Mouse (Mus musculus): ENCODE measurements around the gene Dedd.
"Not testable (repeated sequence)": the region's sequence is repeated elsewhere in the genome, so short reads cannot be mapped to it uniquely, and the experiment has no call there.

The Dedd gene

DNA sequence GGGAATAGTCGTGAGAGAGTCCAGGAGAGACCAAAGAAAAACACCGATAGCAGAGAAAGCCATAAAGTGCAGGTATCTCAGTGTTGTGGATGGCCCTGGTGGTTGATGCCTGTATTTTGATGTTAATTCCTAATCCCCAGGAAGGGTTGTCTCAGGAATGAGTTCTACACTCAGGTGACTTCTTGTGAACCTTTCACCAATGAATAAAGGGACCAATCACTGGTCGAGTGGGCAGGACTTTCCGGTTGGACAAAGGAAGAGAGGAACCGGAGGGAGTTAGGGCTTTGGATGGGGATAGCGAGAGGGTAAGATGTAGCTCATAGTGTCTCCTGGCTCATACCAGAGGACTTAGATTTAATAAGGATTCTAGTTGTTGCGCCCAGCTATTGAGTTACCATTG is 9.2 kb upstream of the Dedd start:
- no peak for DNase-seq

DNA sequence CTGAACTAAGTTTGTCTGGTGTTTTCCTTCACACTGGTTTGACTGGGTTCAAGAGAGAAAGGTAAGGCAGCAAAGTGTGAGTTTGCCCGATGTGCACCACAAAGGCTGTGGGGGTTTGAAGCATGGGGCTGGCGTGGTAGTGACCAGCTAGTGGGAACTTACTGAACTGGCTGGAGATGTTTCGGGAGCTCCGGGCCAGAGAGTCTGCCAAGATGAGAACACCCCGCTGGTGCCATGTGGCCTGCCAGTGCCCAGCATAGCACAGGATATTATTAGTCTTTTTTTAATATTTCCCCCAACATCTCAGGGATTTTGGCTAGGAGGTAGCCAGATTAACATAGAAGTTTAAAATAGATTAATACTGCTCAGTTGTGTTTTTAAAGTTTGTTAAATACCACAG is 8.8 kb upstream of the Dedd start:
- no peak for DNase-seq

- peak; percentile 34 for DNase-seq
Observed at GRCm38 (mm10) chr1:171321415-171321814, 7.5 kb upstream of the Dedd start.

DNA sequence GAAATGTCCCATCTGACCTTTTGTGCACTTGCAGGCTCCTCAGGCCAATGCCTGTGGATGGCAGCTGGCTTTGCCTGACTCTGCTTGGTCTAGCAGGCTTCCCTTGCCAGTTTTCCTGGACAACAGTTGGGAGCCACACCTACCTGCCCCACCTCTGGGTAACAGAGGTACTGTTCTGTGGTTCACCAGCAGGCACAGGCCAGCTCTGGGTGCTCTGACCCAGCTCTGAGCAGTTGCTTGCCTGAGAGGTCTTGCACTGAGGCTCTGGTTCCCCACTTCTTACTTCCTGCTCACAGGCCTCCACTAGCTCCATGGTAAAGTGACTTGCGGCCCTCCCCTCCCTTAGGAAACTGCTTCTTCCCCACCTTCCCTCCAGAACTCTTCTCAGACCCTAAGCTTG is 6.9 kb upstream of the Dedd start:
- peak; percentile 22 for DNase-seq

DNA sequence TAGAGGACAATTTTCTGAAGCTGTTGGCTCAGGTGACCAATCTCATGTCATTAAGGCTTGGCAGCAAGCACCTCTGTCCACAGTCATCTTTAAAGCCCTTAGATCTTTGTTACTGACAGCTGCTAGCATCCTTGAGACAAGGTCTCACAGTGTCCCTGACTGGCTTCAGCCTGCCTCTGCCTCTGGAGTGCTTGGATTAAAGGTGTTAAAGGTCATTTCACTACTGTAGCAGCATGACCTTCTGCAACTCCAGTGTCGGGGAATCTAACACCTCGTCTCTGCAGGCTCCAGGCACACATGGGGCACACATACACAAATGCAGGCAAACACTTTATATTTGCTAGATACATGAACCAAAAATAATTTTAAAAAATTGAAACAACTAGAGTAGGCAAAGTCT is 3.4 kb upstream of the Dedd start:
- no peak for DNase-seq

DNA sequence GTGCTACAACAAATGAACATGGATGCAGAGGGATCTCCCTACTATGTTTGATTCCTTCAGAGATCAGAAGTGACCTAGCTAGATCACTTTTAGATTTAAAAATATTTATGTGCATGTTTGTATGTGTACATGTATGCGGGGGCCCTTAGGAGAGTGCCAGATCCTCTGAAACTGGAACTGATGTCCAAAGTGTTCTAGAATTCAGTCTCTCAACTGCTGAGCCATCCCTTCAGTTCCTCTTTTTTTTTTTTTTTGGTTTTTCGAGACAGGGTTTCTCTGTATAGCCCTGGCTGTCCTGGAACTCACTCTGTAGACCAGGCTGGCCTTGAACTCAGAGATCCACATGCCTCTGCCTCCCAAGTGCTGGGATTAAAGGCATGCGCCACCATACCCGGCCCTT is 2.4 kb upstream of the Dedd start:
- not testable (repeated sequence) for DNase-seq

- no peak for DNase-seq
Observed at GRCm38 (mm10) chr1:171328244-171328643, 701 bp upstream of the Dedd start.

DNA sequence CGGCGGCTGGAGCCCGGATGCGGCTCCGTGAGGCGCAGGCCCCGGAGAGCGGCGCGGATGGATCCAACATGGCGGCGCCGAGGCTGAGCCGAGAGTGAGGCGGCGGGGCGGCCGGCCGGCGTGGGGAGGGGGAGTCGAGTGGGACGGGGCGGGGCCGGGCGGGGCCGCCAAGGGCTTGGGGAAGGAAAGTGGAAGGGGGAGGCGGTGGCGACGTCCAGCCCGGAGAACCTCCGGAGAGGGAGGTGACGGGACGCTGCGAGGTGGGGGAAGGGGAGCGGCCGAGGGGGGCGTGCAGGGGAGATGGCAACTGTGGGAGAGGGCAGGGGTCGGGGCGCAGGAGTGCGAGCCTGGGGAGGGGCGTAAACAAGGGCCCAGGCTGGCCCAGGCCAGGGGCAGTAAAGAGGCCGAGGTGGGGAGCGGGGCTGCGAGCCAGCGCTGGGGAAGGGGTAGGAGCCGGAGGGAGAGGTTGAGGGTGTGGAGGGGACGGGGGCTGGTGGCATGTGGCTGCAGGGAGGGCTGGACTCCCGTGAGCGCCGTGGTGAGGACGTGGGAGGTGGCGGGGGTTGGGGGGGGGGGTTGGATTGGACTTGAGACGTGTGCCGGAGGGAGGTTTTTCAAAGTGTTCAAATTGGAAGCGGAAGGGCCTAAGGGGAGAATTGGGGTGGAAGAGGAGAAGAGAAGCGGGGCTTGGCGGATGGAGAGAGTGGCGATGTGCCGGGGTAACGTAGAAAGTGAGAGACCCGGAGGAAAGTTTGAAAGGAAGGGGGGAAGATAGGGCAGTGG is 679 bp downstream of the Dedd start:
- no peak for DNase-seq

DNA sequence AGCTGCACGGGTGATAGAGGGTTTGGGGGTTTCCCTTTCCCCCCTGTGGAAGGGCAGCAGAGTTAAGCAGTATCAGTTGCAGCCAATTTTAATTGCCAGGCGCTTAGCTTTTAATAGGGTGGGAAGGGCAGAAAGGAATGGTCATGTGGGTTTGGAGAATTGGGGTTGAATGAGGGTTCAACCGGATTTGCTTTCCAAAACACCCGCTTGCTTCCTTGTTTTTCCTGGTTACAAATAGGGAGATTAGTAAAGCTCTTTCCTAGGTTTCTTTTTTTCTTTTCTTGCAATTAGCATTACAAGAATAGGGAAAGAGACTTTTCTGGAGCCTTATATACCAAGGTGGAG is 1.2 kb downstream of the Dedd start:
- DNase-seq, result no peak

GRCm38 (mm10) chr1:171342262-171343207 is 13.6 kb downstream of the Dedd start:
- peak; percentile 21 for DNase-seq

GRCm38 (mm10) chr1:171343922-171344677 is 15.2 kb downstream of the Dedd start:
- peak; percentile 77 for DNase-seq

GRCm38 (mm10) chr1:171344715-171345114 is 15.8 kb downstream of the Dedd start:
- no peak for DNase-seq

- DNase-seq, result peak; percentile 94
Observed at GRCm38 (mm10) chr1:171345225-171346094, 16.5 kb downstream of the Dedd start, which contains the start of the genes Nit1 and Pfdn2. Nit1 (minus strand) TSS chr1:171345646. Pfdn2 (plus strand) TSS chr1:171345670.

DNA sequence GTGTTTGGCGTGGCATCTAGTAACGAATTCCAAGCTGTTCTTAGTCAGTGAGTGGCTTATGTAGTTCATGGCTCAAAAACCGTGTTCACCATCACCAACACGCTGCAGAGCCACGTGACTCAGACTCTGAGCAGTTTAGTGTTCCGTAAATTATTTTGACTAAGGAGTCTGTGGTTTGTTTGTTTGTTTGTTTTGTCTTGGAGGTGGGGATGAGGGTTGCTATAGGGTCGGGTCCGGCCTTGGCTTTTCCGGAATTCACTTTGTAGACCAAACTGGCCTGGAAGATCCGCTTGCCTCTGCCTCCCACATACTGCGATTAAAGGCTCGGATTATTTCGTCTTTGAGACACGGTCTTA is 17.1 kb downstream of the Dedd start:
- no peak for DNase-seq

GRCm38 (mm10) chr1:171348665-171349064 is 19.7 kb downstream of the Dedd start:
- no peak for DNase-seq

DNA sequence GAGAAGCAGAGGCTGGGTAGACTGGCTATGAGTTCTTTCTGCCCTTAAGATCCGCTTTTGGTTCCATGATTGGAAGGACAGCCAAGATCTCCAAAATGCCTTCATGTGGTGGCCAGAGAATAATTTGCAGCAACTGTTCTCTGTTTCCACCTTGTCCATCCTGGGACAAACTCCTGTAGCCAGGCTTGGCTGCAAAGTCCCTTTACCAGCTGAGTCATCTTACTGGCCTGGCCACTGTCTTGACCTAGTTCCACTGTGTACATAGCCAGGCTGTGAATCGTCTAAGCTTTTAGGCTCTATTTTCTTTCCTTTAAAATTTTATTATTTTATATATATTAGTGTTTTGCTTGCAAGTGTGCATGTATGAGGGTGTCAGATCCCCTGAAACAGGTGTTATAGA is 20.3 kb downstream of the Dedd start:
- DNase-seq, result no peak

GRCm38 (mm10) chr1:171355812-171356340 is 26.9 kb downstream of the Dedd start:
- DNase-seq, result peak; percentile 60

DNA sequence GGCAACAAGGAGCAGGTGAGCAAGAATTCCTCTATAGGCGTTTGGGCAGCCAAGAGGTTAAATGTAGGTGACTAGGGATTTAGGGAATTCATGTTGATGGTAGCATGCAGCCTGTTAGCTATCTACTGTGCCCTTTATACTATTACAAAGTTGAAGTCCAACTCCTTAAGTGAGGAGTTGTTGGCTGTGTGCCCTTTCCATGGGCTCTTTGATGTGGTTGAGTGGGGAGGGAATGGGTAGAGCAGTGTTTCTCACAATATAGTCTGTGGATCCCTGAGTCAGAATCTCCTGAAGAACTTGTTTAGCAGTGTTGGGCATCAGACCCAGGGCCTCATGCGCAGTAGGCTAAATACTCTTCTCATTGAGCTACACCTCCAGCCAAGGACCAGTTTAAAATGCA is 27.9 kb downstream of the Dedd start:
- DNase-seq, result no peak

GRCm38 (mm10) chr1:171358421-171358820 is 29.5 kb downstream of the Dedd start:
- peak; percentile 66 for DNase-seq

DNA sequence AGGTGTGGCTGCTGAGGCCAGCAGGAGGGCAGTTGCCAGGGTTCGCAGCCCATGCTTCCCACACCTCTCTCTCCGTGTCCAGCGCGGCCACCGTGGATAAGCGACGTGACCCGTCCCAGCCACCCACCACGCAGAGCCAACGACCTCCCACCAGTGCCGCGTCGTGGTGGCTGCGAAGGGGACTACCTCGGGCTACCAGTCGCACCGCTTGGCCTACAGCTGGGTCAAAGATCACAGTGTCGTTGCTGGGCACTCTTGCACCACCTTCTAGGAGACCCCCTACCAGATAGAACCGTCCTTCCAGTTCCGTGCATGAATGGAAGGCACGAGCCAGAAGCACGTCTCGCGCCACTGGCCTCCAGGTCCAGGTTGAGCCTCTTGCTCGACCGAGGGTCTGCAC is 31.3 kb downstream of the Dedd start:
- DNase-seq, result no peak

DNA sequence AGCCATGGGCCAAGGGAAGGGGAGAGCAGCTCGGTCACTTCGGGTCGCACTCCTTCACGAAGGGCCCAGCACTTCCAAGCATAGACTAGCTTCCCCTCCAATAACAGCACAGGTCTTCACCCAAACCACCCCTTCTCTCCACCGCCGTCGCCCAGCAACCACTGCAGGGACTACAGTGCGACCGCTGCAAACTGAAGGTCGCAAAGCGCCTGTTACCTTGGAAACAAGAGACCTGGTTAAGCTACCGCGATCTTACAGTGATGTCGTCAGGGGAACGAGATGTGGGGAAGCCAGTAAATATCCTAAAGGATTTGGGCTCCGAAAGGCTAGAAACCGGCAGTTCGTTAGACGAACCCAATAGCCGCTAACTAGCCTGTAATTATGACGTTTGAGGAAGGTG is 31.7 kb downstream of the Dedd start, which contains the start of gene Klhdc9:
Gene Klhdc9 (minus strand): TSS at position 143 of the 400 bp plus-strand sequence.
- DNase-seq, result peak; percentile 88

Measured in lung, postnatal 36 days (tissue).